Mouse (Mus musculus): Measurements from ENCODE around the gene Exosc5.

Gene Exosc5

GRCm38 (mm10) chr7:25626509-25627430 is 32.2 kb upstream of the Exosc5 start, which contains the start of gene B3gnt8:
B3gnt8 (plus strand) TSS chr7:25626654.
- TF ChIP-seq GATA4 (IDR thresholded peaks at IDR 0.05; ENCODE audit: insufficient replicate concordance, low read length) = no peak

- TF ChIP-seq GATA4 (IDR thresholded peaks at IDR 0.05; ENCODE audit: insufficient replicate concordance, low read length) = no peak
Observed at GRCm38 (mm10) chr7:25627431-25628322, 31.3 kb upstream of the Exosc5 start.

DNA sequence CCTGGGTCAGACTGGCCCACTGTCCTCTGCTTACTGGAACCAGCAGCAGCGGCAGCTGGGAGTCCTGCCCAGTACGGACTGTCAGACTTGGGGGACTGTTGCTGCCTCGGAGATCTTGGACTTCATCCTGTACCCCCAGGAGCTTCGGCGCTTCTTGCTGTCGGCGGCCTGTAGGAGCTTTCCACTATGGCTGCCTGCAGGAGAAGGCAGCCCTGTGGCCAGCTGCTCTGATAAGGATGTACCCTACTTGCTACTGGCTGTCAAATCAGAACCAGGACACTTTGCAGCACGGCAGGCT is 30.7 kb upstream of the Exosc5 start:
- TF ChIP-seq GATA4 (IDR thresholded peaks at IDR 0.05; ENCODE audit: insufficient replicate concordance, low read length) = no peak

GRCm38 (mm10) chr7:25632679-25633078 is 26.3 kb upstream of the Exosc5 start:
- TF ChIP-seq GATA4 (IDR thresholded peaks at IDR 0.05; ENCODE audit: insufficient replicate concordance, low read length) = no peak

DNA sequence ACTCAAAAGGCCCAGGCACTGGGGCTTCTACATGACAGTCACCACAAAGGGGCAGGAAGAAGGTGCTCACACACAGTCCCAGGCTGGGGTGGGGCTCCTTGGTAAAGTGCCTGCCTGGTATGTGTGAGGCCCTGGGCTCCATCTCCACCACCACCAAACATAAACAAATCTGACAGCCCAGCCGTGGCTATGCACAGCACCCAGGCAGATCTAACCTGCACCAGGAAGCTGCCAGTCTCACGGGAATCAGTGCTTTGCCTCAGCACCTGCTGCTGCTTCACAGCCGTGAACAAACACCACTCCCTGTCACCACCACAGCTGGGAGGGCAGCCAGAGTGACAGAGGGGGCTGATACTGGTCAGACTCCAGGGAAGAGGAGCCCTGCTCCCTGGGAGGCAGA is 22.6 kb upstream of the Exosc5 start:
- no peak for TF ChIP-seq GATA4 (IDR thresholded peaks at IDR 0.05; ENCODE audit: insufficient replicate concordance, low read length)

GRCm38 (mm10) chr7:25637099-25637498 is 21.9 kb upstream of the Exosc5 start:
- TF ChIP-seq GATA4 (IDR thresholded peaks at IDR 0.05; ENCODE audit: insufficient replicate concordance, low read length) = no peak

- no peak for TF ChIP-seq GATA4 (IDR thresholded peaks at IDR 0.05; ENCODE audit: insufficient replicate concordance, low read length)
Observed at GRCm38 (mm10) chr7:25639754-25640153, 19.2 kb upstream of the Exosc5 start.

DNA sequence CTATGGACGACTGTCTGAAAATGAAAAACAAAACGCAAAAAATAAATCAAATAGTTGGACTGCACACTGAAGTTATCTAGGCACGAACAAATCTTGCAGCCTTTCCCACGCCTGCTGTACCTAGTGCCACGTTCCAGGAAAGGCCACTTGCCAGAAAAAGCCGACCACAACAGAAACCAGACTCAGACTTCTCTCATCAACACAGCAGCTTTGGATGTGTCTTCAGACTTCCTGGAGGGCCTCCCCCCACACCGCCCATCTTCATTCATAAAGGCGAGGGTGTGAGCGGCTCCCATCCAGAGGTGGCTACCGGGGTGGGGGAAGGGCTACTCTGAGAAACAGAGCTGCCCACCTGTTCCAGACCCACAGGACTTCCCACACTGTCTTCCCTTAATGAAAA is 14.8 kb upstream of the Exosc5 start:
- no peak for TF ChIP-seq GATA4 (IDR thresholded peaks at IDR 0.05; ENCODE audit: insufficient replicate concordance, low read length)

DNA sequence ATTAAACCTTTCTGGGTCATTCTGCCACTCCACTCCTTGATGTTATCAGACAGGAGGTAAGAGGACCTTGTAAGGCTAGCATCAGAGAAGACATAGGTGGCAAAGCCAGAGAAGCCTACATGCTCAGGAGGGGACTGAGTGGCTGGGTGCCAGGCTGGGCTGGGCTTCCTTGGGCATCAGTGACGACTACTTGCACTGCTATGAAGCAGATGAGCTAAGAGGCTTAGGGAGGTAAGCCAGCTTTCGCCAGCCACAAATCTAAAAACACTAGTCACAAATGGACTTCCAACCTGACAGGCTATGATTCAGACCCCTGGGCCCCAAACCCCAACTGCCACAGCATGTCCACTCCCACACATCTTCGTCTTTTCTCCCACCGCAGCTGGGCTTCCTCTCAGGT is 14.3 kb upstream of the Exosc5 start:
- TF ChIP-seq GATA4 (IDR thresholded peaks at IDR 0.05; ENCODE audit: insufficient replicate concordance, low read length) = no peak

- no peak for TF ChIP-seq GATA4 (IDR thresholded peaks at IDR 0.05; ENCODE audit: insufficient replicate concordance, low read length)
Observed at GRCm38 (mm10) chr7:25645074-25645473, 13.9 kb upstream of the Exosc5 start.

- no peak for TF ChIP-seq GATA4 (IDR thresholded peaks at IDR 0.05; ENCODE audit: insufficient replicate concordance, low read length)
Observed at GRCm38 (mm10) chr7:25647574-25648123, 11.3 kb upstream of the Exosc5 start.

GRCm38 (mm10) chr7:25649839-25650238 is 9.1 kb upstream of the Exosc5 start:
- peak; percentile 8; the same call in 1 of the 2 replicates for TF ChIP-seq GATA4 (IDR thresholded peaks at IDR 0.05; ENCODE audit: insufficient replicate concordance, low read length)

DNA sequence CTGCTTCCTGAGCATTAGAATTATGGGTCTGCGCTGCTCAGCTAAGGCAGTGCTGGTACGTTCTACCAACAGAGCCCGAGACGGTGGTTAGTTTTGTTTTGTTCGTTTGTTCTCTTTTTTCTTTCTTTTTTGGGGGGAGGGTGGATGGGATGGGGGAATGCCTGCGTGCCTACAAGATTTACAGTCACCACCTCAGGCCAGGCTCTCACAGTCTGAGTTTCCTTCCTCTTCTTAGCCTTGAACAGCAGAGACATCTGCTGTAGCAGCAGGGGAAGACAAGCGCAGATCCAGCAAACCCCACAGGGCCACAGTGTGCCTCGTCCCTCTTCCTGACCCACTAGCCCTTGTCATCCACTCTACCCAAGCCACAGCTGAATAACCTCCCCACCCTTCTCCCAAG is 7.7 kb upstream of the Exosc5 start:
- TF ChIP-seq GATA4 (IDR thresholded peaks at IDR 0.05; ENCODE audit: insufficient replicate concordance, low read length) = no peak

- TF ChIP-seq GATA4 (IDR thresholded peaks at IDR 0.05; ENCODE audit: insufficient replicate concordance, low read length) = no peak
Observed at GRCm38 (mm10) chr7:25652244-25652759, 6.7 kb upstream of the Exosc5 start.

Measured in liver, adult (tissue).